Mouse (Mus musculus) neural tube, embryonic 12.5 days (tissue): ENCODE results near the gene Rap1gap2. TPM values are rescaled to one million over a fixed set of nuclear protein-coding genes. Genes with fewer than 3 reads are reported as not detected.

ENCODE experiments used
- ATAC-seq: fragments of 200-750 bp; cut with Nextera tagmentation; 2 replicates; pipeline ENCODE4 v1.8.0; 2017; ENCODE audit warnings: low read depth, mild to moderate bottlenecking, moderate TSS enrichment, moderate library complexity; ENCODE audit not compliant: low FRiP score
- H3K27ac ChIP-seq: fragments of 300-500 bp; sonication (generic); 2 replicates; pipeline ENCODE4 v1.5.1; 2016
- H3K27me3 ChIP-seq: fragments of 300-500 bp; sonication (generic); replicated peaks from 2 replicates; pipeline ENCODE4 v1.6.1; 2016; ENCODE audit warnings: mild to moderate bottlenecking
- H3K36me3 ChIP-seq: fragments of 300-500 bp; sonication (generic); 2 replicates; pipeline ENCODE4 v1.6.1; 2016; ENCODE audit warnings: mild to moderate bottlenecking
- H3K4me1 ChIP-seq: fragments of 300-500 bp; sonication (generic); 2 replicates; pipeline ENCODE4 v1.6.1; 2016
- H3K4me2 ChIP-seq: fragments of 300-500 bp; sonication (generic); replicated peaks from 2 replicates; pipeline ENCODE4 v1.6.1; 2016; ENCODE audit warnings: mild to moderate bottlenecking
- H3K4me3 ChIP-seq: fragments of 300-500 bp; sonication (generic); 2 replicates; pipeline ENCODE4 v1.5.1; 2016
- H3K9ac ChIP-seq: fragments of 300-500 bp; sonication (generic); 2 replicates; pipeline ENCODE4 v1.6.1; 2016; ENCODE audit warnings: mild to moderate bottlenecking
- H3K9me3 ChIP-seq: fragments of 300-500 bp; sonication (generic); 2 replicates; pipeline ENCODE4 v1.6.1; 2016; ENCODE audit warnings: mild to moderate bottlenecking
- WGBS: fragments of 180-500 bp; shearing (Covaris S2); methylation state at CpG from one replicate; pipeline ENCODE4 v1.1.7; 2016; 5-methylcytosine and 5-hydroxymethylcytosine counted together
- polyA plus RNA-seq: library from polyadenylated mRNA; unstranded; fragments of >200 nt; fragmentation: Nextera tagmentation; extraction: Ambion mirVana; gene quantifications from 2 replicates; pipeline ENCODE4 v1.2.1, GENCODE M21; 2016

The Rap1gap2 gene
- polyA plus RNA-seq, 1 experiment from 2014 or later, result 10.1 TPM

GRCm38 (mm10) chr11:74550615-74551102 lies 60.1 kb downstream of the Rap1gap2 start:
- H3K36me3 ChIP-seq, result no peaks in the 10 kb centered on the region
- ATAC-seq, result no peak
- no peaks in the 10 kb centered on the region for H3K9me3 ChIP-seq
- no peak overlapping the region for H3K4me2 ChIP-seq
- peaks cover 27% of the 10 kb centered on the region; the same call in 1 of the 2 replicates for H3K4me1 ChIP-seq
- WGBS, result 77% methylated on average over 5 of the region's 5 CpGs
- no peak overlapping the region for H3K27ac ChIP-seq
- H3K9ac ChIP-seq, result no peak overlapping the region
- H3K4me3 ChIP-seq, result no peak overlapping the region
- no peaks in the 10 kb centered on the region for H3K27me3 ChIP-seq

GRCm38 (mm10) chr11:74548781-74549382 lies 61.8 kb downstream of the Rap1gap2 start:
- Histone ChIP-seq H3K27ac (no peak overlapping the region), H3K4me3 (no peak overlapping the region), H3K4me1 (peaks cover 16% of the 10 kb centered on the region; the same call in 1 of the 2 replicates), H3K27me3 (no peaks in the 10 kb centered on the region), H3K9me3 (no peaks in the 10 kb centered on the region), H3K9ac (no peak overlapping the region), H3K36me3 (no peaks in the 10 kb centered on the region), H3K4me2 (no peak overlapping the region)
- ATAC-seq, result 0 out of 2 replicates have a peak, but pooled peaks have one; percentile 28
- 21% methylated on average over 7 of the region's 7 CpGs for whole genome bisulfite sequencing

GRCm38 (mm10) chr11:74546933-74547694 lies 63.6 kb downstream of the Rap1gap2 start:
- no peaks in the 10 kb centered on the region for H3K36me3 ChIP-seq
- no peaks in the 10 kb centered on the region for H3K27me3 ChIP-seq
- peak; percentile 76 for ATAC-seq
- 6% methylated on average over 16 of the region's 16 CpGs for WGBS
- peak overlapping the region; percentile 42; the same call in 1 of the 2 replicates for H3K27ac ChIP-seq
- peak overlapping the region; percentile 12; the same call in 1 of the 2 replicates for H3K4me3 ChIP-seq
- peak overlapping the region; percentile 59 for H3K4me2 ChIP-seq
- H3K9ac ChIP-seq, result no peak overlapping the region
- H3K9me3 ChIP-seq, result no peaks in the 10 kb centered on the region
- H3K4me1 ChIP-seq, result peaks cover 16% of the 10 kb centered on the region; the same call in 1 of the 2 replicates

GRCm38 (mm10) chr11:74546165-74546564 lies 64.5 kb downstream of the Rap1gap2 start:
- peak; percentile 45; the same call in 1 of the 2 replicates for ATAC-seq
- Histone ChIP-seq H3K9me3 (no peaks in the 10 kb centered on the region), H3K27ac (no peak overlapping the region), H3K4me1 (peaks cover 16% of the 10 kb centered on the region; the same call in 1 of the 2 replicates), H3K4me3 (no peak overlapping the region), H3K36me3 (no peaks in the 10 kb centered on the region), H3K27me3 (no peaks in the 10 kb centered on the region), H3K9ac (no peak overlapping the region), H3K4me2 (no peak overlapping the region)
- 47% methylated on average over 4 of the region's 4 CpGs for WGBS

GRCm38 (mm10) chr11:74545560-74545959 lies 65.2 kb downstream of the Rap1gap2 start:
- H3K4me3 ChIP-seq, result no peak overlapping the region
- no peak overlapping the region for H3K9ac ChIP-seq
- WGBS, result 85% methylated on average over 2 of the region's 2 CpGs
- peaks cover 16% of the 10 kb centered on the region; the same call in 1 of the 2 replicates for H3K4me1 ChIP-seq
- H3K27ac ChIP-seq, result no peak overlapping the region
- no peak overlapping the region for H3K4me2 ChIP-seq
- no peaks in the 10 kb centered on the region for H3K9me3 ChIP-seq
- H3K36me3 ChIP-seq, result no peaks in the 10 kb centered on the region
- ATAC-seq, result no peak
- H3K27me3 ChIP-seq, result no peaks in the 10 kb centered on the region

- H3K4me2 ChIP-seq, result no peak overlapping the region
- WGBS, result 84% methylated on average over 4 of the region's 4 CpGs
These were observed 73.4 kb downstream of the Rap1gap2 start for GRCm38 (mm10) chr11:74537352-74537751.

GRCm38 (mm10) chr11:74536140-74536842 lies 74.4 kb downstream of the Rap1gap2 start:
- H3K4me1 ChIP-seq, result no peaks in the 10 kb centered on the region
- no peak overlapping the region for H3K9ac ChIP-seq
- 31% methylated on average over 14 of the region's 14 CpGs for WGBS
- 0 out of 2 replicates have a peak, but pooled peaks have one; percentile 48 for ATAC-seq
- H3K4me2 ChIP-seq, result 0 out of 2 replicates have a peak overlapping the region, but pooled peaks have one; percentile 12
- no peak overlapping the region for H3K27ac ChIP-seq
- H3K9me3 ChIP-seq, result no peaks in the 10 kb centered on the region
- H3K4me3 ChIP-seq, result no peak overlapping the region
- H3K27me3 ChIP-seq, result no peaks in the 10 kb centered on the region
- H3K36me3 ChIP-seq, result no peaks in the 10 kb centered on the region

More at GRCm38 (mm10) chr11:74537352-74537751, 73.4 kb downstream of the Rap1gap2 start:
- H3K9me3 ChIP-seq, result no peaks in the 10 kb centered on the region
- H3K9ac ChIP-seq, result no peak overlapping the region
- no peaks in the 10 kb centered on the region for H3K36me3 ChIP-seq
- H3K27ac ChIP-seq, result no peak overlapping the region
- no peak overlapping the region for H3K4me3 ChIP-seq
- ATAC-seq, result no peak
- no peaks in the 10 kb centered on the region for H3K27me3 ChIP-seq
- H3K4me1 ChIP-seq, result no peaks in the 10 kb centered on the region

- Histone ChIP-seq H3K4me1 (no peaks in the 10 kb centered on the region), H3K9ac (no peak overlapping the region), H3K27ac (no peak overlapping the region), H3K9me3 (no peaks in the 10 kb centered on the region), H3K27me3 (no peaks in the 10 kb centered on the region), H3K4me3 (no peak overlapping the region), H3K4me2 (no peak overlapping the region), H3K36me3 (no peaks in the 10 kb centered on the region)
- no peak for ATAC-seq
- WGBS, result 92% methylated on average over 7 of the region's 7 CpGs
These were observed 76.3 kb downstream of the Rap1gap2 start for GRCm38 (mm10) chr11:74534380-74534779.

- no peak overlapping the region for H3K4me3 ChIP-seq
- no peak overlapping the region for H3K9ac ChIP-seq
- H3K4me1 ChIP-seq, result no peaks in the 10 kb centered on the region
- WGBS, result 96% methylated on average over 2 of the region's 2 CpGs
- H3K4me2 ChIP-seq, result no peak overlapping the region
- no peaks in the 10 kb centered on the region for H3K36me3 ChIP-seq
- ATAC-seq, result no peak
- no peaks in the 10 kb centered on the region for H3K9me3 ChIP-seq
- no peak overlapping the region for H3K27ac ChIP-seq
- H3K27me3 ChIP-seq, result no peaks in the 10 kb centered on the region; the same call in 1 of the 2 replicates
These were observed 77.7 kb downstream of the Rap1gap2 start for GRCm38 (mm10) chr11:74533050-74533449.

- H3K36me3 ChIP-seq, result no peaks in the 10 kb centered on the region
- no peaks in the 10 kb centered on the region for H3K4me1 ChIP-seq
- H3K4me2 ChIP-seq, result no peak overlapping the region
- no peak for ATAC-seq
- H3K4me3 ChIP-seq, result no peak overlapping the region
- H3K27ac ChIP-seq, result no peak overlapping the region
- 64% methylated on average over 4 of the region's 4 CpGs for WGBS
- H3K9me3 ChIP-seq, result no peaks in the 10 kb centered on the region
- H3K27me3 ChIP-seq, result no peaks in the 10 kb centered on the region; the same call in 1 of the 2 replicates
- no peak overlapping the region for H3K9ac ChIP-seq
These were observed 78.3 kb downstream of the Rap1gap2 start for GRCm38 (mm10) chr11:74532401-74532800.

- no peaks in the 10 kb centered on the region; the same call in 1 of the 2 replicates for H3K27me3 ChIP-seq
- H3K36me3 ChIP-seq, result no peaks in the 10 kb centered on the region
- 30% methylated on average over 3 of the region's 3 CpGs for WGBS
- no peak overlapping the region for H3K4me2 ChIP-seq
- 0 out of 2 replicates have a peak, but pooled peaks cover 3% of the 10 kb centered on the region for H3K4me1 ChIP-seq
- H3K4me3 ChIP-seq, result no peak overlapping the region
- H3K27ac ChIP-seq, result no peak overlapping the region
- H3K9ac ChIP-seq, result no peak overlapping the region
- no peaks in the 10 kb centered on the region for H3K9me3 ChIP-seq
- ATAC-seq, result no peak
These were observed 79.0 kb downstream of the Rap1gap2 start for GRCm38 (mm10) chr11:74531725-74532124.

GRCm38 (mm10) chr11:74529803-74530202 lies 80.9 kb downstream of the Rap1gap2 start:
- H3K4me1 ChIP-seq, result 0 out of 2 replicates have a peak, but pooled peaks cover 4% of the 10 kb centered on the region
- 70% methylated on average over 4 of the region's 4 CpGs for WGBS
- no peak overlapping the region for H3K9ac ChIP-seq
- no peak overlapping the region for H3K27ac ChIP-seq
- H3K27me3 ChIP-seq, result peaks cover 3% of the 10 kb centered on the region
- H3K9me3 ChIP-seq, result no peaks in the 10 kb centered on the region
- no peaks in the 10 kb centered on the region for H3K36me3 ChIP-seq
- no peak overlapping the region for H3K4me3 ChIP-seq
- ATAC-seq, result no peak
- H3K4me2 ChIP-seq, result no peak overlapping the region
